Mouse (Mus musculus): Measurements from ENCODE around the gene Cers1. TPM values are rescaled to one million over a fixed set of nuclear protein-coding genes. Genes with fewer than 3 reads are reported as not detected.

Gene Cers1
- total and polyA plus RNA-seq, 3 experiments, result 0.13 TPM; not detected in 2

DNA sequence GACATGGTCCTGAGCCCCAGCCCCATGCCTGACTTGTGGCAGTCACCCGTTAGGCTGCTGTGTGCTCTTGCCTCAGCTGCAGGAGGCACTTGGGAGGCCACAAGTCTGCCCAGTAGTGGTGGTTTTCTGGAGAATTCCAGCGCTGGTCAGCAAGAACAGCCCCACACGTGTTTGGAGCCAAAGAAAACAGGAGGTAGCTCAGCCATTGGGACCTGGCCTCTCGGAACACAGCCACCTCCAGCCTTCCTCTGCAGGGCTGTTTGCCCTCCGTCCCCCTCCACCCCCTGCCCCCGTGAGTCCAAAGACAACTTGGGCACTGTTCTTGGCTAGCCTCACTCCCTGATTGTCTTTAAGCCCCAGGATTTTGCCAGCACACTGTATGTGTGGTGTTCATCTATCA is 56.4 kb downstream of the Cers1 start:
- peaks cover 3 to 11% of the 10 kb centered on the region in 2 experiments for H3K4me1 ChIP-seq (ENCODE audit: control insufficient read depth in 1 of 2, insufficient read depth in 2 of 2)
- TF ChIP-seq E2F4 (IDR thresholded peaks at IDR 0.05; ENCODE audit: insufficient replicate concordance, low read depth, low read length) (no peak), USF2 (conservative IDR thresholded peaks at IDR 0.05; ENCODE audit: low read depth, low read length) (no peak), ETS1 (conservative IDR thresholded peaks at IDR 0.05; ENCODE audit: low read depth, low read length) (no peak), JUN (IDR thresholded peaks at IDR 0.05; ENCODE audit: insufficient read depth, low read depth, low read length) (no peak), SIN3A (IDR thresholded peaks at IDR 0.05; ENCODE audit: low read length) (no peak), ZC3H11A (IDR thresholded peaks at IDR 0.05; ENCODE audit: low read depth, low read length) (no peak), ZKSCAN1 (IDR thresholded peaks at IDR 0.05; ENCODE audit: borderline replicate concordance, low read depth, low read length) (no peak), MAX (IDR thresholded peaks at IDR 0.05; ENCODE audit: low read length) (no peak)
- no peak for DNase-seq (ENCODE audit: extremely low read depth)
- dilution Hi-C loops (cut with MboI; ENCODE audit: extremely low pct_ligation_motif_present, extremely low pct_unique_long_range_greater_than_20kb, low sequenced_read_pairs) (no loop called here), in situ Hi-C loops (cut with MboI; ENCODE audit: low pct_ligation_motif_present, low pct_unique_long_range_greater_than_20kb, low sequenced_read_pairs) (no loop called here)
- H3K27me3 ChIP-seq (replicated peaks), result peaks cover 9% of the 10 kb centered on the region
- H3K27ac ChIP-seq (ENCODE audit: insufficient read depth, low read depth), result no peak overlapping the region
- no peaks in the 10 kb centered on the region for H3K79me2 ChIP-seq (replicated peaks; ENCODE audit: control insufficient read depth, extremely low read depth, insufficient read depth, poor library complexity, severe bottlenecking)
- no peak overlapping the region for H3K4me3 ChIP-seq (replicated peaks in 1 of 3; ENCODE audit: low read depth in 2 of 3, low read length in 2 of 3, poor library complexity in 1 of 3)
- H3K4me2 ChIP-seq (ENCODE audit: insufficient read depth, low read depth, poor library complexity, severe bottlenecking), result no peak overlapping the region
- no peak overlapping the region for H3K9ac ChIP-seq (ENCODE audit: insufficient read depth, low read depth)
- H3K9me3 ChIP-seq (replicated peaks; ENCODE audit: low read length), result peaks cover 22% of the 10 kb centered on the region
- no peaks in the 10 kb centered on the region for H3K36me3 ChIP-seq (replicated peaks in 1 of 2; ENCODE audit: control insufficient read depth in 1 of 2, insufficient read depth in 1 of 2, low read length in 1 of 2)

GRCm38 (mm10) chr8:70373397-70374317 is 58.1 kb downstream of the Cers1 start, which contains the start of gene Comp:
TSS of gene Comp (plus strand) at chr8:70373558.
- H3K9ac ChIP-seq (ENCODE audit: insufficient read depth, low read depth), result no peak within 1 kb of the TSS
- H3K4me1 ChIP-seq (ENCODE audit: control insufficient read depth in 1 of 2, insufficient read depth in 2 of 2), result peaks cover 3 to 11% of the 10 kb centered on the region in 2 experiments
- H3K36me3 ChIP-seq (replicated peaks in 1 of 2; ENCODE audit: control insufficient read depth in 1 of 2, insufficient read depth in 1 of 2, low read length in 1 of 2), result no peaks in the 10 kb centered on the region
- in situ Hi-C loops (cut with MboI; ENCODE audit: low pct_ligation_motif_present, low pct_unique_long_range_greater_than_20kb, low sequenced_read_pairs) (no loop called here), dilution Hi-C loops (cut with MboI; ENCODE audit: extremely low pct_ligation_motif_present, extremely low pct_unique_long_range_greater_than_20kb, low sequenced_read_pairs) (no loop called here)
- H3K27ac ChIP-seq (ENCODE audit: insufficient read depth, low read depth), result no peak within 1 kb of the TSS
- no peak for DNase-seq (ENCODE audit: extremely low read depth)
- H3K4me2 ChIP-seq (ENCODE audit: insufficient read depth, low read depth, poor library complexity, severe bottlenecking), result no peak within 1 kb of the TSS
- no peak within 1 kb of the TSS for H3K4me3 ChIP-seq (replicated peaks in 1 of 3; ENCODE audit: low read depth in 2 of 3, low read length in 2 of 3, poor library complexity in 1 of 3)
- peaks cover 22% of the 10 kb centered on the region for H3K9me3 ChIP-seq (replicated peaks; ENCODE audit: low read length)
- H3K27me3 ChIP-seq (replicated peaks), result peaks cover 9% of the 10 kb centered on the region
- no peak for TF ChIP-seq ZC3H11A (IDR thresholded peaks at IDR 0.05; ENCODE audit: low read depth, low read length)
- TF ChIP-seq IRF4 (IDR thresholded peaks at IDR 0.05; ENCODE audit: low read depth, low read length), result no peak
- no peak for TF ChIP-seq ELF1 (IDR thresholded peaks at IDR 0.05; ENCODE audit: low read depth, low read length)
- no peak for TF ChIP-seq SIN3A (IDR thresholded peaks at IDR 0.05; ENCODE audit: low read length)
- TF ChIP-seq CHD2 (IDR thresholded peaks at IDR 0.05; ENCODE audit: low read length), result no peak
- no peak for TF ChIP-seq CTCF (conservative IDR thresholded peaks at IDR 0.05 in 1 of 2, IDR thresholded peaks at IDR 0.05 in 1 of 2; ENCODE audit: low read depth in 2 of 2, low read length in 2 of 2)
- no peak for TF ChIP-seq CHD1 (IDR thresholded peaks at IDR 0.05; ENCODE audit: low read depth, low read length)
- TF ChIP-seq TCF12 (IDR thresholded peaks at IDR 0.05; ENCODE audit: low read depth, low read length), result no peak
- no peak for TF ChIP-seq MAFK (IDR thresholded peaks at IDR 0.05; ENCODE audit: insufficient replicate concordance, low read length)
- TF ChIP-seq MYC (IDR thresholded peaks at IDR 0.05; ENCODE audit: low read depth, low read length), result no peak
- no peak for TF ChIP-seq SMC3 (IDR thresholded peaks at IDR 0.05; ENCODE audit: low read depth, low read length)
- no peak for TF ChIP-seq KAT2A (IDR thresholded peaks at IDR 0.05; ENCODE audit: insufficient replicate concordance, low read length)
- no peak for TF ChIP-seq USF1 (IDR thresholded peaks at IDR 0.05; ENCODE audit: low read depth, low read length)
- no peak for TF ChIP-seq MEF2A (IDR thresholded peaks at IDR 0.05; ENCODE audit: borderline replicate concordance, low read depth, low read length)
- no peak for TF ChIP-seq NELFE (IDR thresholded peaks at IDR 0.05; ENCODE audit: low read depth, low read length)
- TF ChIP-seq PAX5 (IDR thresholded peaks at IDR 0.05; ENCODE audit: low read length), result no peak
- no peak for TF ChIP-seq ZNF384 (IDR thresholded peaks at IDR 0.05; ENCODE audit: low read depth, low read length)
- TF ChIP-seq BHLHE40 (IDR thresholded peaks at IDR 0.05; ENCODE audit: low read depth, low read length), result no peak
- no peak for TF ChIP-seq NRF1 (IDR thresholded peaks at IDR 0.05; ENCODE audit: low read depth, low read length)
- TF ChIP-seq JUND (conservative IDR thresholded peaks at IDR 0.05; ENCODE audit: low read depth, low read length), result no peak
- no peaks in the 10 kb centered on the region for H3K79me2 ChIP-seq (replicated peaks; ENCODE audit: control insufficient read depth, extremely low read depth, insufficient read depth, poor library complexity, severe bottlenecking)
